Mouse (Mus musculus) A20 (cell line): ENCODE data around the gene Ift172.

Experiments used
- DNase-seq: peaks from one replicate; pipeline ENCODE4 v3.0.0-alpha.2; 2011; ENCODE audit warnings: low read depth, low spot score

Ift172 gene

DNA sequence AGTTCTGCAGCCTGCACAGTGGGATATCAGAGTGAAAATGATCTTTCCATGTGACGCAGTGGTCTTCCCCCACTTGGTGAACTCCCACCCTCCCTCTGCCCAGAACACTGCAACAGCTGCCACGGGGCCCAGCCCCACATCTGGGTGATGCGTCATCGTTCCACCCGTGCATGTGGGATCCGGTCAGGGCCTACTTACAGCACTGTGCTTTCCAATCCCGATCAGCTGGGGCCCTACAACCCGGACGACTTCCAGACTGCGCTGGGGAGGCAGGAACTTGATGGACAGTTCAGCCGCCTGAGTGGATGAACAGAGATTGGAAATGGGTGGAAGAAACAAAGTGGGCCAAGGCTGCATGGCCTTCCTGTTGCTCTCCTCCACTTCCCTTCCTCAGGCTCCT lies 33.3 kb downstream of the Ift172 start:
- DNase-seq = no peak

- DNase-seq = no peak
These were observed 34.9 kb downstream of the Ift172 start for GRCm38 (mm10) chr5:31255971-31256370.

DNA sequence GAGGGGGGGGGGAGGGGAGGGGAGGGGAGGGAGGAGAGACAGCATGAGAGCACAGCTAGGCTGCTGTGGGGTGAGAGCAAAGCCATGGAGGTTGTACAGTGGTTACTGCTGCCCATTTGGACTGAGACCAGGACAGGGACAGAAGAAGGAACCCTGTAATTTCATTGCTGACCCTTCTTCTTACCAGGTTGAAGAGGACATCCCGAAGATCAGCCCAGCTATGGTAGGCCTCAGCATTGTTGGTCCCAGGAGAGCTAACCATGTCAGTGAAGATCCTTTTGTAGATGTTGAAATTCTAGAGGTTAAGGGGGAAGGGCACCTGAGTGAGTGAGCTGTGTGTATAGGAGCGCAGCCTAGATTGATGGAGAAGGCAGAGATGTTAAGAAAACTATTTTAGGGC lies 35.5 kb downstream of the Ift172 start:
- DNase-seq = no peak

GRCm38 (mm10) chr5:31254901-31255300 lies 36.0 kb downstream of the Ift172 start:
- no peak for DNase-seq

GRCm38 (mm10) chr5:31254452-31254851 lies 36.5 kb downstream of the Ift172 start:
- no peak for DNase-seq

DNA sequence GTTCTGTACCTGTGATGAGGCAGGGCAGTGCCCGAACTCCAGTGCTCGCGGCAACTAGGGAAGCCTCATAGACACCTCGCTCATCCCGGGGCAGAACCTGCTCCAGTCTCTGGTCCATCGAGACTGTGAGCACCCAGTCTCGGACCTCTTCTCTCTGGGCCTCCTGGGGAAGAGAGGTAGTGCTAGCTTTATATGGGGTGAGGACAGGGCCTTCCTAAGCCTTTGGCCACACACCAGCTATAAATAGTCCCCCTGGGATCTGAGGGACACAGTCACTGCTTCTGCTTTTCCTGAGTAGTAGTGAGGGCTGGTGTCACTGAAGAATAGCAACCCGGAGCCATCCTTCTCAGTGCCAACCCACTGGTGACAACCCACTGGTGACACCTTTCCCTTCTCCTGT lies 37.1 kb downstream of the Ift172 start:
- no peak for DNase-seq

DNA sequence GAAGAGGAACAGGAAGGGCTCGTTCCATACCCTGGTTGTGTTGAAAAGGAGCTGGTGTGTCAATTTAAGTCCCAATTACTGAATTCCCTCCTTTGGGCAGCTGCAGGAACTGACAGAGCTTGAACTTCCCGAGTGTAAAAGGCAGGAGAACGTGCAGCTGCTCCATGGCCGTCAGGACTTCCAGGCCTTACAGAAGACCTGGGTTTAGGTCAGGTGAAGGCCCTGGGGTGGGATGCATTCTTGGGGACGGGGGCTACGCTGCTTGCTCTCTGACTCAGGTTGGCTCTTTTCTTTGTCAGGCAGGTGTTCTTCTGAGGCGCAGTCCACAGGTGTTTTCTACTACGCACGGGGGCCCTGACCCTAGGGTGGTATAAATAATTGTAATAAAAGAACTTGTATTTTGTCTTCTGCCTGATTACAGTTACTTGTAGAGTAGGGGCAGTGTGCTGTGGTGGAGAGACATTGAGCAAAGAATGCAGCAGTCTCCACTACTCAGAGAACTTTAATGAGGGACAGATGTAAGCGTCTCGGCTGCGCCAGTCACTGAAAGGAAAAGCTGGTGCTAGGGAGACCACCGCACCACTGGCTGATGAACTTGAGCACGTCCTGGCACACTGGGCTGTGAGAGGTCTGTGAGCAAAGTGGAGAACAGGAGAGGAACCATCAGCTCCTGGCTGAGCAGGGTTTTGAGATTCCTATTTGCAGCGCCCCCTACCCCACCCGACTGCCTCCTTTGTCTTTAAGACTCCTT lies 37.9 kb downstream of the Ift172 start:
- no peak for DNase-seq

- DNase-seq = no peak
These were observed 38.8 kb downstream of the Ift172 start for GRCm38 (mm10) chr5:31252151-31252550.

DNA sequence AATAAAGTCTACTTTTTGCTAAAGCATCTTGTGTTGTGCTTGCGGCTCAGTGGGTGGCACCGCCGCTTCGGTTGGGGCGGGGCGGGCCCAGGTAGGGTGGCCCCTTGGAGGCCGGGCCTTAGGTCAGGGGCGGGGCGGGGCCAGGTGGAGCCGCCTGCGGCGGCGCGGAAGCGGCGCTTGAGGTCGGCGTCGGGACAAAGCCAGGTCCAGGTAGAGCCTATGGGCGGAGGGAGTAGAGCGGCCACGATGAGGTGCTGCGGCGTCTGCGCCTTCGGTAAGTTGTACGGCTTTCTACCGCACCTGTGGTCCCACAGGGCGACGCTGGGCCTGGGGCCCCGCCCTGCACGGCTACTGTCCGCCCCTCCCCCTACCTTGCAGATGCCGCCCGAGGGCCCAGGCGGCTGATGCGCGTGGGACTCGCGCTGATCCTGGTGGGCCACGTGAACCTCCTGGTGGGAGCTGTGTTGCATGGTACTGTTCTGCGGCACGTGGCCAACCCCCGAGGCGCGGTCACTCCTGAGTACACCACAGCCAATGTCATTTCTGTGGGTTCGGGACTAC lies 39.3 kb downstream of the Ift172 start, which contains the start of gene Krtcap3:
Gene Krtcap3, plus strand, starts transcription at position 151 of the 561 bp plus-strand sequence.
- DNase-seq = no peak

DNA sequence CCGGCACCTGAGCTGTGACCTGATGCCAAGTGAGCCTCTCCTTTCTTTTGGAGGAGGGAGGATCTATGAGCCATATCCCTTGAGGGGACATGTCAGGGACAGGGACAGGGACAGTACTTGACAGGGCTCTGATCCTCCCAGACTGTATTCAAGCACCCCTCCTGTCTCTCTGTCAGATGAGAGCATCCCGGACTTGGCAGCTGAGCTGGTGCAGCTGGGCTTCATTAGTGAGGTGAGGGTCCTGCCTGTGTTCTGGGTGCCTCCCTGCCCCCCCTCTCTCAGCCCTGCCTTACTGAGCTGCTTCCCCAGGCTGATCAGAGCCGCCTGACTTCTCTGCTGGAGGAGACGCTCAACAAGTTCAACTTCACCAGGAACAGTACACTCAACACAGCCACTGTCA lies 40.2 kb downstream of the Ift172 start:
- DNase-seq = no peak

- no peak for DNase-seq
These were observed 48.7 kb downstream of the Ift172 start for GRCm38 (mm10) chr5:31242191-31242590.

DNA sequence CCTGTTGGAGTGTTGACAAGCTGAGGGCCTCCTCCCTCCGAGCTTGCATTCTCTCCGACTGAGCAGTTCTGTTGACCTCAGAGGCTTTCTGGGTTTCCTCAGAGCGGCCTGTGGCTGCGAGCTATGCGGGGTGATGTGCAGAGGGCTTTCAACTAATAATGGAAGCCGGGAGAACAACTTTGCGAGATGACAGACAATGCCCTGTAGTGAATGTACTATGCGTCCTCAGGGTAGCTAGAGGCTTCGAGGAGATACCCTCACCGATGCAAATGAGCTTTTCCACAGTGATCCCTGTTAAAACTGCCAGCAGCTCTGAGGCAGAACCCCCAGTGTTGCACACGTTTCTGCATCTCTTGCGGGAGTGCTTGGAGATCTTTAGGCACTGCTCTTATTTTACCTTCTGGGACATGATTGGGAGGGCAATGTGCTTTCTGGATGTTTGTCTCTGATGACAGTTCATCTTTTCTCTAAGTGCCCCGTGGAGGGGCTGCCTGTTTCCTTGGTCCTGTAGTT lies 49.3 kb downstream of the Ift172 start:
- DNase-seq = no peak

DNA sequence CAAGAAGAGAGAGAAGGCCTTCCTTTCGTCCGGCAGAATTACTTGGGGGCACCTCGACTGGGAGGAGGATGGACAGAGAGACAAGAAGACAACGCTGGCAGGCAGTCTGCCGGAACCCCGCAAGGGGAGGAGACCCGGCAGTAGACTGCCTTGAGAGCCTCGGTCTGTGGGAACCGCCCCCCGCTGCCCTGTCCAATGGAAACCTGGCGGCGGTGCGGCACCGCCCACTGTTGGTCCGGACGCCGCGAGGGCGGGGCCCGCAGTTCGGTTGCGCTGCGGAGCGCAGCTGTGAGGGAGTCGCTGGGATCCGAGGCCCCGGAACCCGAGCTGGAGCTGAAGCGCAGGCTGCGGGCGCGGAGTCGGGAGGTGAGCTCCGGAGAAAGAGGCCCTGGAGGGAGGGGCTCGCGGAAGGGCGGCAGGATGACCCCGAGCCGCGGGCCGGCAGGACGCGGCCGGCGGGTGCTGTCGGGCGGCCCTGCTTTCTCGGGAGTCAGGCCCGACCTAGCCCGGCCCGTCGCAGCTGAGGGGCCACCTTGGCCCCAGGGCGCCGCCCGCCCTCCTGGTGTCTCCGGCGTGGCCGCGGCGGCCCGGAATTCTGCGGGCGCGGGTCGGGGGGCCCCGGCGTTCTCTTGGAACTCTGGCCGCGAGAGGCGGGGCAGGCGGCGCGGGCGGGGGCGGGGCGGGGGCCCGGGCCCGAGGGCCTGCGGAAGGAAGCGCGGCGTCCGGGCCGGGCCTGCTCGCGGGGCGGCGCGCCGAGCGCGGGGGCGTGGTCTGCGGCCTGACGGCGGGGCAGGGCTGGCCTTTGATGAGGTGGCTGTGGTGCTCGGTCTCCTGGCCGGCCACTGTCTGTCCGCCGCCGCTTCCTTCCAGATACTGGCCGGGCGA lies 50.0 kb downstream of the Ift172 start, which contains the start of the genes Nrbp1 and Gm9970:
Gene Nrbp1, plus strand, starts transcription at position 228 of the 885 bp plus-strand sequence.
Gene Gm9970, minus strand, starts transcription at position 596 of the 885 bp plus-strand sequence.
- DNase-seq = peak; percentile 98

DNA sequence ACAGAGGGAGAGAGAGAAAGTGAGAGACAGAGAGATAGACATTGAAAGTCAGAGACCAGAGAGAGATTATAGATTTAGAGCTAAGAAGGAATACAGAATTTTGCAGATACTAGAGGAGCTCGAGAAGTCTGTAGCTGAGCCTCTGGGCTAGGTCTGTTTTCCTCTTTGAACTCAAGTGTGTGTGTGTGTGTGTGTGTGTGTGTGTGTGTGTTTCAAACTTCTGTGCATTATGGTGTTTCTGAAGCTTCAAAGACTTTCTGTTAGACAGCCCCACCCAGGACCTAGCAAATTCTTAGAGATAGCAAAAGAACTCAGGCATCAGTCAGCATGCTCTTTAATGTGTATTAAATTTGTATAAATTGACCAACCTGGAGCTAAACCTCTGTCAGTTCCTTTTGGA lies 64.3 kb downstream of the Ift172 start:
- no peak for DNase-seq

DNA sequence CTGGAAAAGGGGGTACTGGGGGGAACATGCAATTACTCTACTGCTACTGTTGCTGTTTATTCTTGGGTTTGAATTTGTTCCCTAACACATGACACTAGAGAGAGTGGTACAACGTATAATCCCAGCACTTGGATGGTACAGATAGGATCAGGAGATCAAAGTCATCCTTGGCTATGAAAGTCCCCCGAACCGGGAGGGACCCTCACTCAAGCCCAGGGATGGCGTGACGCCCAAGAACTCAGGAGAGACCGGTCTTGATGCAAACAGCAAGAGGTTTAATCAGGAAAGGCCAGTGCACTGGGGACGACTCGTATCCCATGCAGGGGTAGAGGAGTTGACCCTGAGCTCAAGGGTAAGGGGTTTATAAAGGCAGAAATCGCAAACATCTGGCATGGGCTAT lies 68.2 kb downstream of the Ift172 start:
- no peak for DNase-seq

DNA sequence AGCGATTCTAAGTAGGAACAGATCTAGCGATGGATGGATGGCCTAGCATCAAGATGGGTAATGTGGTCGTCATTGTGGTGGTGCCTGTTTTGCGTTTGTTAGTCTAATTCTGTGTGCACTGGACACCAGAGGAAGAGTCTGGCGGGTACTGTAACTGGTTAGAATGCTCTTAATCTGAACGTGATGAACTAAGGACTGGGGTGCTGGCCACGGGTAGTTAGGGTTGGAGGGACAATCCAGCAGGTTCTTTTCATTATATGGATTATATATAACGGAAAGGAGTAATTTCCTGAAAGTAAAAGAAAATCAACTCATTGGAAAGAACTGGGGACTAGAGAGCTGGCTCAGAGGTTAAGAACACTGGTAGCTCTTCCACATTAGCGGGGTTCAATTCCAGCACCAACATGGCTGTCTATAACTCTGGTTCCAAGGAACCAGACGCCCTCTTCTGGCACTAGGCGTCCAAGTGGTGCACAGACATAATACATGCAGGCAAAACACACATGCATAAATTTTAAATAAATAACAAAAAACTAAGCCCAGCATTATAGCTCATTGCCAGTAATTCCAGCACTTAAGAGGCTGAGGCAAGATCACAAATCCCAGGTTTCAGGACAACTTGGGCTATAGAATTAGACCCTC lies 69.5 kb downstream of the Ift172 start:
- DNase-seq = peak; percentile 87

GRCm38 (mm10) chr5:31220448-31221303 lies 70.2 kb downstream of the Ift172 start, which contains the start of gene Ppm1g:
TSS of gene Ppm1g (minus strand) at chr5:31220687.
- peak; percentile 97 for DNase-seq

DNA sequence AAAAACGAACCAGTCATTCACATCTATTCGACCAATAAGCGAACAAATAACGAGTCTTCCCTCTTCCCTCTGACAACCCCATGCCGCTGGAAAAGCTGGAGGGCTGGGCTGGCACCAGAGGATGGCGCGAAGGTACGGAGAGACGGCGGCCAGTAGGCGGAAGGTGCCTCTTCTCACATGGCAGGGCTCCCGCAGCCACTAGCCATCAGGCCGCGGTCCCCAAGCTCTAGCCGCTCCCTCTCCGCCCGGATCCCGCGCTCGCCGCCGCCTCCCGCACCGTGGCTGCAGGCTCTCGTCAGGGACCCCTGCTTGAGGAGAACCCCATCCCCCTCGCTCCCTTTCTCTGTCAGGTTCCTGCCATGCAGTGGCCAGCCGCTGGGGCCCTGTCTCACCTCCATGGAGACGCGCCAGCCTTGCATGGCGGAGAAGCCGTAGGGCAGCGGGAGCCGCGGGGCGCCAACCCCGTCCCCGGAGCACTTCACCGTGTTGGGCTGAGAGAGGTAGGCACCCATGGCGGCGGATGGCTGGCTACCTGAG lies 70.9 kb downstream of the Ift172 start:
- DNase-seq = no peak

GRCm38 (mm10) chr5:31219474-31219873 lies 71.4 kb downstream of the Ift172 start:
- peak; percentile 28 for DNase-seq

DNA sequence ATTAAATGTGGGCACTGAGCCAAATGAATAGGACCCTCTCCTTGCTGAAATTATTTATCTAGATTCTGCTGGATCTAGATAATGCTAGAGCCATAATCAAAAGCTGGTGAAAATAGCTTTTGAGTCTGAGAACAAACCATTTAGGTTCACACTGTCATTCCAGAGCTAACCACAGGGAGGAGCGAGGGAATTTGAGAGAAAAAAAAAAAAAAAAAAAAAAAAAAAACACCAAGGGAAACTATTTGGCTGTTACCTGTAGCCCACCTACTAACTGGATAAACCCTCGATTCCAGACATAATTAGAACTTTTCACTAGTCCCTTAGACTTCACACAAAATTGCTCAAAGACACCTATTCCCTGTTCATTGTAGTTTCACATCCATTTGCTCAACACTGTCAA lies 71.8 kb downstream of the Ift172 start:
- DNase-seq = peak; percentile 38
